ENCODE assay signal across 27 mouse cellular contexts in the genomic region with DNA sequence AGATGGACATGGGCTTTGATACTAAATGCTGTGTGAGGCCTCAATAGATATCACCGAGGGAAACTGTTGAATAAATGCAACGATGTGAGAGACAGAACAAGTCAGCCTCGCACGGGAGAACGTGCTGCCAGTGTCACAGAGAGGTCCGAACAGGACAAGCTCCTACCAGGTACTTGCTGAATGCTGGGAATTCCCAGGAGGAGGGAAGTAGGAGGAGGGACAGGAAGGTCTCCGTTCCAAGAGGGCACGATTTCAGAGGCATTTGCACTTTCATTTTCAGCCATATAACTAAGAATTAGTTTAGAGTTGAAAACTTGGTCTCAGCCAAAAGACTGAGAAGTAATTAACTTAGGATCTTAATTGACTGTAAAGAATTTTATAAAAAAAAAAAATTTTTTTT. TPM values are rescaled to one million over a fixed set of nuclear protein-coding genes. Genes with fewer than 3 reads are reported as not detected.
A peak's percentile ranks its signal among the peaks of the same experiment; 100 is the strongest.
DNase-seq lines count a peak whose midpoint lies in the region; ATAC-seq and TF ChIP-seq lines count a peak whose summit lies in the region.
"Had no signal": no experiment of that assay in that cellular context is flagged by ENCODE, and none has a peak within 500 bp of the region (broad histone marks: within the 10 kb centered on the region; RNA-seq: fewer than 3 reads in every experiment).

No protein-coding gene starts in this region.

- no peak for TF ChIP-seq RAD21 in CH12.LX (IDR thresholded peaks at IDR 0.05; ENCODE audit: low read depth, low read length)

- H3K27me3 ChIP-seq in heart, embryonic 11.5 days (ENCODE audit: control insufficient read depth, insufficient read depth, low read length) = no peaks in the 10 kb centered on the region
- no peaks in the 10 kb centered on the region for H3K27me3 ChIP-seq in kidney, embryonic 15.5 days
- no peaks in the 10 kb centered on the region for H3K27me3 ChIP-seq in CH12.LX (replicated peaks)
- H3K27me3 ChIP-seq: limb, embryonic 12.5 days; liver, embryonic 12.5 days; midbrain, embryonic 12.5 days; neural tube, embryonic 12.5 days; Patski had no signal

- H3K4me2 ChIP-seq in heart, embryonic 11.5 days = no peak overlapping the region
- no peak overlapping the region for H3K4me2 ChIP-seq in kidney, embryonic 15.5 days
- peak overlapping the region; percentile 53 for H3K4me2 ChIP-seq in CH12.LX (ENCODE audit: insufficient read depth, low read depth, poor library complexity, severe bottlenecking)
- H3K4me2 ChIP-seq: hindbrain, embryonic 14.5 days; limb, embryonic 12.5 days; liver, embryonic 12.5 days; midbrain, embryonic 12.5 days; neural tube, embryonic 12.5 days had no signal

- DNase-seq in adrenal gland, postnatal 10 days = peak; percentile 20
- DNase-seq in adrenal gland, adult 8-10 months = no peak
- peak; percentile 56 for DNase-seq in heart, adult 8-10 months (ENCODE audit: low spot score)
- DNase-seq in kidney, postnatal 36 days = peak; percentile 34 to 35
- DNase-seq in CH12.LX (ENCODE audit: extremely low read depth) = no peak
- DNase-seq: cerebellum, adult 2 months; cerebellum, postnatal 14 days; liver, postnatal 0 days; lung, postnatal 14 days; right cerebral cortex, adult 18-20 months; spleen, adult 18-20 months; thymus, postnatal 14 days had no signal

- no peaks in the 10 kb centered on the region for H3K36me3 ChIP-seq in heart, embryonic 11.5 days (ENCODE audit: control insufficient read depth, insufficient read depth, low read length)
- no peaks in the 10 kb centered on the region for H3K36me3 ChIP-seq in kidney, embryonic 15.5 days
- H3K36me3 ChIP-seq in CH12.LX (replicated peaks in 1 of 2; ENCODE audit: control insufficient read depth in 1 of 2, insufficient read depth in 1 of 2, low read length in 1 of 2) = no peaks in the 10 kb centered on the region
- H3K36me3 ChIP-seq: limb, embryonic 12.5 days; liver, embryonic 12.5 days; midbrain, embryonic 12.5 days; neural tube, embryonic 12.5 days had no signal

- TF ChIP-seq CTCF in CH12.LX (conservative IDR thresholded peaks at IDR 0.05 in 1 of 2, IDR thresholded peaks at IDR 0.05 in 1 of 2; ENCODE audit: low read depth in 2 of 2, low read length in 2 of 2) = no peak

- no peaks in the 10 kb centered on the region for H3K9me3 ChIP-seq in heart, embryonic 11.5 days (replicated peaks; ENCODE audit: control insufficient read depth, low read length)
- no peaks in the 10 kb centered on the region for H3K9me3 ChIP-seq in kidney, embryonic 15.5 days (replicated peaks)
- no peaks in the 10 kb centered on the region for H3K9me3 ChIP-seq in CH12.LX (replicated peaks; ENCODE audit: low read length)
- H3K9me3 ChIP-seq: limb, embryonic 12.5 days; liver, embryonic 12.5 days; megakaryocyte, embryonic 14.5 days; midbrain, embryonic 12.5 days; neural tube, embryonic 12.5 days had no signal

- 0 out of 2 replicates have a peak, but pooled peaks cover 5% of the 10 kb centered on the region for H3K4me1 ChIP-seq in heart, embryonic 11.5 days (ENCODE audit: control insufficient read depth, insufficient read depth, low read length)
- no peaks in the 10 kb centered on the region for H3K4me1 ChIP-seq in kidney, embryonic 15.5 days
- peaks cover 0 to 6% of the 10 kb centered on the region in 2 experiments; a peak in 1 of 4 replicates for H3K4me1 ChIP-seq in CH12.LX (ENCODE audit: control insufficient read depth in 1 of 2, insufficient read depth in 2 of 2)
- H3K4me1 ChIP-seq: limb, embryonic 12.5 days; liver, embryonic 12.5 days; midbrain, embryonic 12.5 days; neural tube, embryonic 12.5 days had no signal

- TF ChIP-seq POLR2A in CH12.LX (IDR thresholded peaks at IDR 0.05; ENCODE audit: low read depth, low read length) = no peak

- no peak for TF ChIP-seq EP300 in CH12.LX (IDR thresholded peaks at IDR 0.05; ENCODE audit: low read length)

- H3K4me3 ChIP-seq in heart, embryonic 11.5 days (ENCODE audit: low read depth, low read length) = no peak overlapping the region
- H3K4me3 ChIP-seq in kidney, embryonic 15.5 days (replicated peaks) = no peak overlapping the region
- no peak overlapping the region for H3K4me3 ChIP-seq in CH12.LX (replicated peaks in 1 of 3; ENCODE audit: low read depth in 2 of 3, low read length in 2 of 3, poor library complexity in 1 of 3)
- H3K4me3 ChIP-seq: erythroblast, embryonic 14.5 days; layer of hippocampus, adult 2 months; left cerebral cortex, adult 2 months; limb, embryonic 12.5 days; liver, embryonic 12.5 days; megakaryocyte, embryonic 14.5 days; midbrain, embryonic 12.5 days; myocyte; neural tube, embryonic 12.5 days had no signal

- ATAC-seq in heart, embryonic 11.5 days (replicated peaks; ENCODE audit: insufficient number of reproducible peaks, low FRiP score, low TSS enrichment) = no peak
- ATAC-seq in kidney, embryonic 15.5 days (replicated peaks; ENCODE audit: low FRiP score) = no peak
- ATAC-seq: forebrain, embryonic 16.5 days; intestine, postnatal 0 days; liver, embryonic 12.5 days; liver, postnatal 0 days; Patski had no signal

- H3K79me2 ChIP-seq in CH12.LX (replicated peaks; ENCODE audit: control insufficient read depth, extremely low read depth, insufficient read depth, poor library complexity, severe bottlenecking) = no peaks in the 10 kb centered on the region

- in situ Hi-C loops in CH12.LX (cut with MboI; ENCODE audit: low pct_ligation_motif_present, low pct_unique_long_range_greater_than_20kb, low sequenced_read_pairs) = loop anchor here (25.0 kb wide), 1 partner anchor 386 kb away; a partner anchor contains a TSS

- H3K27ac ChIP-seq in heart, embryonic 11.5 days (ENCODE audit: low read depth, low read length) = no peak overlapping the region
- no peak overlapping the region for H3K27ac ChIP-seq in kidney, embryonic 15.5 days
- H3K27ac ChIP-seq in CH12.LX (ENCODE audit: insufficient read depth, low read depth) = no peak overlapping the region
- H3K27ac ChIP-seq: hindbrain, embryonic 14.5 days; layer of hippocampus, adult 2 months; left cerebral cortex, adult 2 months; limb, embryonic 12.5 days; liver, embryonic 12.5 days; midbrain, embryonic 12.5 days; neural tube, embryonic 12.5 days had no signal

- dilution Hi-C loops in CH12.LX (cut with MboI; ENCODE audit: extremely low pct_ligation_motif_present, extremely low pct_unique_long_range_greater_than_20kb, low sequenced_read_pairs) = no loop called here

- H3K9ac ChIP-seq in heart, embryonic 11.5 days (ENCODE audit: low read depth, low read length) = no peak overlapping the region
- no peak overlapping the region for H3K9ac ChIP-seq in kidney, embryonic 15.5 days
- H3K9ac ChIP-seq in CH12.LX (ENCODE audit: insufficient read depth, low read depth) = 0 out of 2 replicates have a peak overlapping the region, but pooled peaks have one; percentile 7
- H3K9ac ChIP-seq: hindbrain, embryonic 14.5 days; limb, embryonic 12.5 days; liver, embryonic 12.5 days; liver, postnatal 0 days; midbrain, embryonic 12.5 days had no signal

- 75% methylated on average over 8 of the region's 8 CpGs for WGBS in heart, embryonic 11.5 days (ENCODE audit: insufficient replicate concordance)
- WGBS in kidney, embryonic 15.5 days = 75% methylated on average over 8 of the region's 8 CpGs

TF ChIP-seq in CH12.LX, 34 proteins besides CTCF, POLR2A, EP300 and RAD21:
- TF ChIP-seq MAZ (IDR thresholded peaks at IDR 0.05; ENCODE audit: low read depth, low read length) (no peak), CHD2 (IDR thresholded peaks at IDR 0.05; ENCODE audit: low read length) (no peak), RCOR1 (conservative IDR thresholded peaks at IDR 0.05; ENCODE audit: low read depth, low read length) (no peak), USF1 (IDR thresholded peaks at IDR 0.05; ENCODE audit: low read depth, low read length) (no peak), MAFK (IDR thresholded peaks at IDR 0.05; ENCODE audit: insufficient replicate concordance, low read length) (no peak), ZNF384 (IDR thresholded peaks at IDR 0.05; ENCODE audit: low read depth, low read length) (no peak), TBP (conservative IDR thresholded peaks at IDR 0.05; ENCODE audit: low read depth, low read length) (no peak), ETS1 (conservative IDR thresholded peaks at IDR 0.05; ENCODE audit: low read depth, low read length) (no peak), JUN (IDR thresholded peaks at IDR 0.05; ENCODE audit: insufficient read depth, low read depth, low read length) (no peak), MEF2A (IDR thresholded peaks at IDR 0.05; ENCODE audit: borderline replicate concordance, low read depth, low read length) (no peak), SMC3 (IDR thresholded peaks at IDR 0.05; ENCODE audit: low read depth, low read length) (no peak), MAX (IDR thresholded peaks at IDR 0.05; ENCODE audit: low read length) (no peak), PAX5 (IDR thresholded peaks at IDR 0.05; ENCODE audit: low read length) (no peak), ELF1 (IDR thresholded peaks at IDR 0.05; ENCODE audit: low read depth, low read length) (no peak), E2F4 (IDR thresholded peaks at IDR 0.05; ENCODE audit: insufficient replicate concordance, low read depth, low read length) (no peak), IRF4 (IDR thresholded peaks at IDR 0.05; ENCODE audit: low read depth, low read length) (no peak)

RNA-seq across cellular contexts. Expression of a gene that starts 21.3 kb away (rescaled TPM):
- 100 to 1,000 TPM; 111 to 122 TPM for total RNA-seq in adrenal gland, postnatal 10 days (2021)
- total RNA-seq in adrenal gland, adult 8-10 months (2022) = 100 to 1,000 TPM; 142 to 165 (median 156) TPM
- total RNA-seq in heart, adult 8-10 months (2022) = 10 to 100 TPM; 46.5 to 54.1 (median 48.9) TPM
- polyA plus RNA-seq in heart, embryonic 11.5 days (2014; fragmentation: Nextera tagmentation; extraction: Ambion mirVana) = 182 and 197 TPM in 2 replicates
- polyA plus RNA-seq in kidney, embryonic 15.5 days (2015; fragmentation: Nextera tagmentation; extraction: Ambion mirVana) = 116 and 119 TPM in 2 replicates
- total RNA-seq in CH12.LX (2012; rRNA removed) (15.4 and 17.0 TPM in 2 replicates), CH12.LX (2014; rRNA removed) (39.8 and 43.2 TPM in 2 replicates)
- polyA plus RNA-seq in CH12.LX (2012; ENCODE audit: insufficient read length, low read depth) = 20.4 and 22.7 TPM in 2 replicates

RNA-seq across cellular contexts. Expression of a gene that starts 26.6 kb away (rescaled TPM):
- total RNA-seq in adrenal gland, postnatal 10 days (2021) = 1 to 10 TPM; 4.1 to 5.1 TPM
- total RNA-seq in adrenal gland, adult 8-10 months (2022) = 1 to 10 TPM; 2.2 to 6.1 (median 3.6) TPM
- total RNA-seq in heart, adult 8-10 months (2022) = 1 to 10 TPM; 1.3 to 1.6 (median 1.5) TPM
- polyA plus RNA-seq in heart, embryonic 11.5 days (2014; fragmentation: Nextera tagmentation; extraction: Ambion mirVana) = 5.2 and 5.3 TPM in 2 replicates
- 7.7 and 8.1 TPM in 2 replicates for polyA plus RNA-seq in kidney, embryonic 15.5 days (2015; fragmentation: Nextera tagmentation; extraction: Ambion mirVana)
- total RNA-seq in CH12.LX (2012; rRNA removed) = 8.9 and 10.2 TPM in 2 replicates
- total RNA-seq in CH12.LX (2014; rRNA removed) = 7.4 and 7.7 TPM in 2 replicates
- polyA plus RNA-seq in CH12.LX (2012; ENCODE audit: insufficient read length, low read depth) = 8.4 and 8.8 TPM in 2 replicates

Comparison
In these comparisons a context has a peak if more than half of its experiments do, and no peak if none do; other contexts are left out.
1. DNase-seq: peak in adrenal gland, postnatal 10 days (single experiment), heart, adult 8-10 months (single experiment) and kidney, postnatal 36 days (2 of 2); none in adrenal gland, adult 8-10 months (single experiment) and CH12.LX (single experiment).